Comparison of ENCODE assay signal across 12 mouse cellular contexts in genomic region chr10:81202978-81203720, GRCm38 (mm10). TPM values are rescaled to one million over a fixed set of nuclear protein-coding genes. Genes with fewer than 3 reads are reported as not detected.
DNase-seq lines count a peak whose midpoint lies in the region; ATAC-seq and TF ChIP-seq lines count a peak whose summit lies in the region.
"Had no signal": no experiment of that assay in that cellular context is flagged by ENCODE, and none has a peak within 500 bp of the region (broad histone marks: within the 10 kb centered on the region; RNA-seq: fewer than 3 reads in every experiment).

No protein-coding gene starts in this region.

- no peak for DNase-seq in heart, embryonic 10.5 days (ENCODE audit: low spot score)
- DNase-seq in heart, postnatal 25 days (ENCODE audit: low spot score), result no peak
- DNase-seq in G1E (ENCODE audit: low spot score), result no peak
- DNase-seq in adrenal gland, adult 18-20 months (ENCODE audit: low spot score in 2 of 2), result no peak
- no peak for DNase-seq in retina, postnatal 1 day
- no peak for DNase-seq in yolk sac, embryonic 10.5 days (ENCODE audit: low spot score)
- DNase-seq: layer of hippocampus, adult 9-11 months; lung, adult 18-20 months had no signal

- H3K4me2 ChIP-seq in hindbrain, embryonic 16.5 days (ENCODE audit: low read length), result no peak overlapping the region
- H3K4me2 ChIP-seq: forebrain, embryonic 13.5 days had no signal

- peaks cover 61% of the 10 kb centered on the region for H3K4me1 ChIP-seq in heart, embryonic 10.5 days
- H3K4me1 ChIP-seq in G1E (ENCODE audit: insufficient read depth, low read depth, low read length), result peaks cover 16% of the 10 kb centered on the region
- H3K4me1 ChIP-seq in hindbrain, embryonic 16.5 days (ENCODE audit: control insufficient read depth, insufficient read depth, low read depth, low read length), result no peaks in the 10 kb centered on the region
- H3K4me1 ChIP-seq: forebrain, embryonic 13.5 days had no signal

- 57% methylated on average over 8 of the region's 8 CpGs for WGBS in heart, embryonic 10.5 days
- WGBS in hindbrain, embryonic 16.5 days, result 66% methylated on average over 8 of the region's 8 CpGs

- H3K36me3 ChIP-seq in heart, embryonic 10.5 days, result no peaks in the 10 kb centered on the region; the same call in 1 of the 2 replicates
- no peaks in the 10 kb centered on the region for H3K36me3 ChIP-seq in G1E (replicated peaks)
- peaks cover 8% of the 10 kb centered on the region; the same call in 1 of the 2 replicates for H3K36me3 ChIP-seq in hindbrain, embryonic 16.5 days (ENCODE audit: control insufficient read depth, insufficient read depth, low read length)

- no peak overlapping the region for H3K4me3 ChIP-seq in heart, embryonic 10.5 days
- no peak overlapping the region for H3K4me3 ChIP-seq in G1E (ENCODE audit: low read depth, low read length)
- H3K4me3 ChIP-seq in hindbrain, embryonic 16.5 days (ENCODE audit: low read length), result no peak overlapping the region
- H3K4me3 ChIP-seq: forebrain, embryonic 13.5 days had no signal

- H3K27ac ChIP-seq in heart, embryonic 10.5 days, result peak overlapping the region; percentile 60
- 0 out of 2 replicates have a peak overlapping the region, but pooled peaks have one; percentile 16 for H3K27ac ChIP-seq in hindbrain, embryonic 16.5 days (ENCODE audit: low read depth, low read length)
- H3K27ac ChIP-seq: forebrain, embryonic 13.5 days had no signal

- no peaks in the 10 kb centered on the region for H3K9me3 ChIP-seq in heart, embryonic 10.5 days
- H3K9me3 ChIP-seq in G1E (replicated peaks), result no peaks in the 10 kb centered on the region
- H3K9me3 ChIP-seq in hindbrain, embryonic 16.5 days (ENCODE audit: control insufficient read depth, low read length), result no peaks in the 10 kb centered on the region
- H3K9me3 ChIP-seq: forebrain, embryonic 13.5 days had no signal

- ATAC-seq in G1E (ENCODE audit: extremely low read depth, insufficient number of reproducible peaks, low FRiP score, poor library complexity, severe bottlenecking), result peak; percentile 28; the same call in 1 of the 2 replicates
- ATAC-seq in hindbrain, embryonic 16.5 days, result peak; percentile 7; the same call in 1 of the 2 replicates
- peak; percentile 92 for ATAC-seq in megakaryocyte progenitor cell, adult 5-6 weeks (replicated peaks; ENCODE audit: poor library complexity)

- intact Hi-C loops in heart, postnatal 25 days (cut with DNase I), result no loop called here

- 0 out of 2 replicates have a peak, but pooled peaks cover 7% of the 10 kb centered on the region for H3K27me3 ChIP-seq in heart, embryonic 10.5 days (ENCODE audit: insufficient read depth, poor library complexity, severe bottlenecking)
- H3K27me3 ChIP-seq in G1E (ENCODE audit: insufficient read depth, low read length), result peaks cover 66% of the 10 kb centered on the region
- H3K27me3 ChIP-seq in hindbrain, embryonic 16.5 days (replicated peaks; ENCODE audit: control insufficient read depth, insufficient read depth, low read length), result no peaks in the 10 kb centered on the region; the same call in 1 of the 2 replicates

- TF ChIP-seq CTCF in G1E (IDR thresholded peaks at IDR 0.05; ENCODE audit: low read depth, low read length), result no peak

- H3K9ac ChIP-seq in hindbrain, embryonic 16.5 days (ENCODE audit: low read depth, low read length), result no peak overlapping the region
- H3K9ac ChIP-seq: forebrain, embryonic 13.5 days had no signal

RNA-seq across cellular contexts. Expression of gene Nmrk2, which starts 1.3 kb away (rescaled TPM):
- polyA plus RNA-seq in heart, embryonic 10.5 days (2016; fragmentation: Nextera tagmentation; extraction: Ambion mirVana), result 2.7 and 3.8 TPM in 2 replicates
- total RNA-seq in heart, postnatal 25 days (2021), result 10 to 100 TPM in 1 of 2 experiments, 1 to 10 TPM in 1; 6.9 to 13.4 TPM
- not detected in 2 replicates for total RNA-seq in G1E (2014; fragmentation: Nextera tagmentation)
- total RNA-seq in G1E (2017), result not detected in 2 replicates
- polyA plus RNA-seq in G1E (2012), result not detected in 2 replicates
- polyA plus RNA-seq in hindbrain, embryonic 16.5 days (2015; fragmentation: Nextera tagmentation; extraction: Ambion mirVana), result 0.09 and 0.24 TPM in 2 replicates
- not detected in 2 replicates for total RNA-seq in megakaryocyte progenitor cell, adult 5-6 weeks (2015)
- not detected in 2 replicates for total RNA-seq in megakaryocyte progenitor cell, adult 5-6 weeks (2017)
- not detected for total RNA-seq in adrenal gland, adult 18-20 months (2021)
- polyA plus RNA-seq: forebrain, embryonic 13.5 days; testis, adult 2 months had no signal

RNA-seq across cellular contexts. Expression of gene 4930442H23Rik, which starts 19.5 kb away (rescaled TPM):
- not detected in 2 replicates for polyA plus RNA-seq in heart, embryonic 10.5 days (2016; fragmentation: Nextera tagmentation; extraction: Ambion mirVana)
- total RNA-seq in heart, postnatal 25 days (2021), result not detected
- not detected in 2 replicates for total RNA-seq in G1E (2014; fragmentation: Nextera tagmentation)
- not detected in 2 replicates for total RNA-seq in G1E (2017)
- polyA plus RNA-seq in G1E (2012), result not detected in 2 replicates
- not detected in 2 replicates for polyA plus RNA-seq in hindbrain, embryonic 16.5 days (2015; fragmentation: Nextera tagmentation; extraction: Ambion mirVana)
- total RNA-seq in megakaryocyte progenitor cell, adult 5-6 weeks (2015), result not detected in 2 replicates
- not detected in 2 replicates for total RNA-seq in megakaryocyte progenitor cell, adult 5-6 weeks (2017)
- total RNA-seq in adrenal gland, adult 18-20 months (2021), result not detected
- polyA plus RNA-seq: forebrain, embryonic 13.5 days had no signal

RNA-seq across cellular contexts. Expression of gene Dapk3, which starts 20.3 kb away (rescaled TPM):
- 56.3 and 78.7 TPM in 2 replicates for polyA plus RNA-seq in heart, embryonic 10.5 days (2016; fragmentation: Nextera tagmentation; extraction: Ambion mirVana)
- 10 to 100 TPM; 26.4 to 28.7 TPM for total RNA-seq in heart, postnatal 25 days (2021)
- total RNA-seq in G1E (2014; fragmentation: Nextera tagmentation), result 34.2 and 43.3 TPM in 2 replicates
- 39.3 and 40.8 TPM in 2 replicates for total RNA-seq in G1E (2017)
- polyA plus RNA-seq in G1E (2012), result 69.8 and 96.7 TPM in 2 replicates
- polyA plus RNA-seq in hindbrain, embryonic 16.5 days (2015; fragmentation: Nextera tagmentation; extraction: Ambion mirVana), result 49.0 and 58.7 TPM in 2 replicates
- 15.5 and 17.2 TPM in 2 replicates for total RNA-seq in megakaryocyte progenitor cell, adult 5-6 weeks (2015)
- total RNA-seq in megakaryocyte progenitor cell, adult 5-6 weeks (2017), result 37.2 and 54.7 TPM in 2 replicates
- 10 to 100 TPM; 63.4 to 74.2 TPM for total RNA-seq in adrenal gland, adult 18-20 months (2021)

RNA-seq across cellular contexts. Expression of gene Eef2, which starts 26.7 kb away (rescaled TPM):
- 447 and 460 TPM in 2 replicates for polyA plus RNA-seq in heart, embryonic 10.5 days (2016; fragmentation: Nextera tagmentation; extraction: Ambion mirVana)
- 1,000 to 10,000 TPM in 1 of 2 experiments, 100 to 1,000 TPM in 1; 925 to 1,035 TPM for total RNA-seq in heart, postnatal 25 days (2021)
- total RNA-seq in G1E (2014; fragmentation: Nextera tagmentation) (1,577 and 1,715 TPM in 2 replicates), G1E (2017) (1,676 and 1,695 TPM in 2 replicates)
- 2,355 and 3,878 TPM in 2 replicates for polyA plus RNA-seq in G1E (2012)
- 525 and 551 TPM in 2 replicates for polyA plus RNA-seq in hindbrain, embryonic 16.5 days (2015; fragmentation: Nextera tagmentation; extraction: Ambion mirVana)
- total RNA-seq in megakaryocyte progenitor cell, adult 5-6 weeks (2015), result 526 and 599 TPM in 2 replicates
- 1,508 and 1,553 TPM in 2 replicates for total RNA-seq in megakaryocyte progenitor cell, adult 5-6 weeks (2017)
- 1,000 to 10,000 TPM; 1,443 to 1,598 TPM for total RNA-seq in adrenal gland, adult 18-20 months (2021)

RNA-seq across cellular contexts. Expression of gene Atcay, which starts 27.5 kb away (rescaled TPM):
- polyA plus RNA-seq in heart, embryonic 10.5 days (2016; fragmentation: Nextera tagmentation; extraction: Ambion mirVana), result 0.28 and 0.37 TPM in 2 replicates
- total RNA-seq in heart, postnatal 25 days (2021), result under 1 TPM; 0.05 to 0.06 TPM
- total RNA-seq in G1E (2014; fragmentation: Nextera tagmentation) (not detected in 2 replicates), G1E (2017) (0.06 and 0.11 TPM in 2 replicates)
- not detected in 2 replicates for polyA plus RNA-seq in G1E (2012)
- polyA plus RNA-seq in hindbrain, embryonic 16.5 days (2015; fragmentation: Nextera tagmentation; extraction: Ambion mirVana), result 85.0 and 85.6 TPM in 2 replicates
- total RNA-seq in megakaryocyte progenitor cell, adult 5-6 weeks (2015), result not detected in 2 replicates
- not detected in 2 replicates for total RNA-seq in megakaryocyte progenitor cell, adult 5-6 weeks (2017)
- total RNA-seq in adrenal gland, adult 18-20 months (2021), result 1 to 10 TPM; 2.7 to 3.5 TPM

Comparison
In these comparisons a context has a peak if more than half of its experiments do, and no peak if none do; other contexts are left out.
1. ATAC-seq: peak in every context shown above with its lines; median percentile 92 in megakaryocyte progenitor cell, adult 5-6 weeks; 28 in G1E; 7 in hindbrain, embryonic 16.5 days.
2. RNA of gene Nmrk2, which starts 1.3 kb away (total RNA-seq): 6.9 to 13.4 TPM in heart, postnatal 25 days; not detected in G1E, not detected in megakaryocyte progenitor cell, adult 5-6 weeks and not detected in adrenal gland, adult 18-20 months; every median in the first group is over 4 times any median in the second.